Mouse (Mus musculus) CH12F3 (cell line): ENCODE results near the gene Fam184b.

Experiments used
- in situ Hi-C: fragments of 300-500 bp; cut with MboI; formaldehyde crosslinking; loops from 2 replicates; pipeline ENCODE4 v1.14.3; 2020; ENCODE audit warnings: low sequenced_read_pairs

Gene Fam184b

GRCm38 (mm10) chr5:45599056-45599455 is 40.4 kb downstream of the Fam184b start:
- in situ Hi-C loops, result no loop called here

GRCm38 (mm10) chr5:45595363-45596039 is 43.9 kb downstream of the Fam184b start:
- in situ Hi-C loops, result no loop called here

- in situ Hi-C loops, result no loop called here
Observed at GRCm38 (mm10) chr5:45593276-45593675, 46.1 kb downstream of the Fam184b start.

GRCm38 (mm10) chr5:45590094-45590493 is 49.3 kb downstream of the Fam184b start:
- in situ Hi-C loops, result no loop called here

- in situ Hi-C loops, result no loop called here
Observed at GRCm38 (mm10) chr5:45584601-45585000, 54.8 kb downstream of the Fam184b start.

- in situ Hi-C loops, result no loop called here
Observed at GRCm38 (mm10) chr5:45580279-45580678, 59.1 kb downstream of the Fam184b start.

GRCm38 (mm10) chr5:45577376-45577775 is 62.0 kb downstream of the Fam184b start:
- in situ Hi-C loops, result no loop called here

- in situ Hi-C loops, result no loop called here
Observed at GRCm38 (mm10) chr5:45576716-45577115, 62.7 kb downstream of the Fam184b start.

- in situ Hi-C loops, result no loop called here
Observed at GRCm38 (mm10) chr5:45572816-45573215, 66.6 kb downstream of the Fam184b start.

- in situ Hi-C loops, result no loop called here
Observed at GRCm38 (mm10) chr5:45565829-45566228, 73.6 kb downstream of the Fam184b start.

GRCm38 (mm10) chr5:45564054-45564453 is 75.4 kb downstream of the Fam184b start:
- in situ Hi-C loops, result no loop called here

- in situ Hi-C loops, result loop anchor here (25.0 kb wide), 1 partner anchor 113 kb away; the partner anchor contains the start of gene Ncapg
Observed at GRCm38 (mm10) chr5:45549586-45549985, 89.8 kb downstream of the Fam184b start.

- in situ Hi-C loops, result loop anchor here (25.0 kb wide), 1 partner anchor 119 kb away; the partner anchor contains the start of gene Ncapg
Observed at GRCm38 (mm10) chr5:45543374-45543773, 96.0 kb downstream of the Fam184b start.

- in situ Hi-C loops, result loop anchor here (25.0 kb wide), 1 partner anchor 123 kb away; the partner anchor contains the start of gene Ncapg
Observed at GRCm38 (mm10) chr5:45539502-45539901, 99.9 kb downstream of the Fam184b start.

- in situ Hi-C loops, result loop anchor here (25.0 kb wide), 1 partner anchor 127 kb away; the partner anchor contains the start of gene Ncapg
Observed at GRCm38 (mm10) chr5:45535177-45535576, 104.2 kb downstream of the Fam184b start.

GRCm38 (mm10) chr5:45534319-45535098 is 104.9 kb downstream of the Fam184b start:
- in situ Hi-C loops, result loop anchor here (25.0 kb wide), 1 partner anchor 128 kb away; the partner anchor contains the start of gene Ncapg

- in situ Hi-C loops, result loop anchor here (25.0 kb wide), 1 partner anchor 133 kb away; the partner anchor contains the start of gene Ncapg
Observed at GRCm38 (mm10) chr5:45529696-45530095, 109.7 kb downstream of the Fam184b start.

- in situ Hi-C loops, result loop anchor here (25.0 kb wide), 1 partner anchor 136 kb away; the partner anchor contains the start of gene Ncapg
Observed at GRCm38 (mm10) chr5:45526338-45526737, 113.1 kb downstream of the Fam184b start.

- in situ Hi-C loops, result loop anchor here (25.0 kb wide), 1 partner anchor 137 kb away; the partner anchor contains the start of gene Ncapg
Observed at GRCm38 (mm10) chr5:45525101-45525500, 114.3 kb downstream of the Fam184b start.

GRCm38 (mm10) chr5:45521601-45522000 is 117.8 kb downstream of the Fam184b start:
- in situ Hi-C loops, result no loop called here

- in situ Hi-C loops, result no loop called here
Observed at GRCm38 (mm10) chr5:45520809-45521110, 118.7 kb downstream of the Fam184b start.
